Mouse (Mus musculus): ENCODE results near the gene Olfr710. TPM values are rescaled to one million over a fixed set of nuclear protein-coding genes. Genes with fewer than 3 reads are reported as not detected.
"Not testable (repeated sequence)": the region's sequence is repeated elsewhere in the genome, so short reads cannot be mapped to it uniquely, and the experiment has no call there.

Olfr710 gene
- not detected in 2 replicates for polyA plus RNA-seq (2015; fragmentation: Nextera tagmentation; extraction: Ambion mirVana)

DNA sequence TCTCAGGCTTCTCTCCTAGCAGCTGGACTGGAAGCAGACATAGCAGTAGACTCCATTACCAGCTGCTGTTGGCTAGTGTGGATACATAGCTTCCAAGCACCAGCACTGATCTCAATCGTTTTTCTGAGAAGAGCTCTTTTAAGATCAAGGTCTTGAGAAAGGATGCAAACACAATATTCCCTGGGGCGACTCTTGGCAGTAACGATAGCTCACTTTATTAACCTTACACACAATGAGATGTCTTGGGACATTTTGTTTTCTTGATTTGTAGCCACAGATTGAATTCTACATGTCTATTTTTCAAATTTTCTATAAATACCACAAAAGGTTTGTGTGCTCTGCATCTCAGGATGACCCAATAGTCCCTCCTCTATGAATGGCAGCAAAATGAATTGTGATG, at the start of gene Olfr710:
TSS of gene Olfr710 (minus strand) at position 101 of the 400 bp plus-strand sequence.
- Histone ChIP-seq H3K36me3 (ENCODE audit: control insufficient read depth, insufficient read depth) (no peaks in the 10 kb centered on the region), H3K27me3 (replicated peaks; ENCODE audit: control insufficient read depth, insufficient read depth, low read length) (no peaks in the 10 kb centered on the region), H3K4me2 (ENCODE audit: low read length) (no peak within 1 kb of the TSS), H3K9ac (replicated peaks; ENCODE audit: low read depth, low read length) (no peak within 1 kb of the TSS), H3K4me3 (replicated peaks; ENCODE audit: low read length) (no peak within 1 kb of the TSS), H3K9me3 (ENCODE audit: control insufficient read depth, low read length) (no peaks in the 10 kb centered on the region), H3K27ac (ENCODE audit: low read length) (no peak within 1 kb of the TSS), H3K4me1 (replicated peaks; ENCODE audit: control insufficient read depth, insufficient read depth, low read length) (no peaks in the 10 kb centered on the region)
- WGBS: 83% methylated on average over 3 of the region's 3 CpGs
- no peak for ATAC-seq

DNA sequence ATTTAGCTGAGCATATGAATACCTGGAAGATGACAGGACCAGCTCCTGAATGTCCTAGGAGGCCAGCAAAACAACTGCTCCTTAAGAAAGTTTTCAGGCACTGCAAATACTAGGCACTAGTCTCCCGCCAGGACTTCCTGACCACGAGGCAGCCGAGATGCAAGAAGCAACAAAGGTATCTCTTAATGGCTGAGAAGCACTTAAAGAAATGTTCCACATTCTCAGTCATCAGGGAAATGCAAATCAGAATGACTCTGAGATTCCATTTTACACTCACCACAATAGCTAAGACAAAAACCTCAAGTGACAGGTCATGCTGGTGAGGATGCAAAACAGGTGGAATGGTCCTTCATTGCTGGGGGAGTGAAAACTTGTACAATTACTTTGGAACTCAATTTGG, 37.1 kb upstream of the Olfr710 start:
- ATAC-seq: no peak
- Histone ChIP-seq H3K4me3 (replicated peaks; ENCODE audit: low read length) (no peak overlapping the region), H3K9ac (replicated peaks; ENCODE audit: low read depth, low read length) (no peak overlapping the region), H3K36me3 (ENCODE audit: control insufficient read depth, insufficient read depth) (no peaks in the 10 kb centered on the region), H3K4me1 (replicated peaks; ENCODE audit: control insufficient read depth, insufficient read depth, low read length) (no peaks in the 10 kb centered on the region), H3K27me3 (replicated peaks; ENCODE audit: control insufficient read depth, insufficient read depth, low read length) (no peaks in the 10 kb centered on the region), H3K9me3 (ENCODE audit: control insufficient read depth, low read length) (no peaks in the 10 kb centered on the region), H3K27ac (ENCODE audit: low read length) (no peak overlapping the region), H3K4me2 (ENCODE audit: low read length) (no peak overlapping the region)
- 84% methylated on average over 3 of the region's 3 CpGs for WGBS

DNA sequence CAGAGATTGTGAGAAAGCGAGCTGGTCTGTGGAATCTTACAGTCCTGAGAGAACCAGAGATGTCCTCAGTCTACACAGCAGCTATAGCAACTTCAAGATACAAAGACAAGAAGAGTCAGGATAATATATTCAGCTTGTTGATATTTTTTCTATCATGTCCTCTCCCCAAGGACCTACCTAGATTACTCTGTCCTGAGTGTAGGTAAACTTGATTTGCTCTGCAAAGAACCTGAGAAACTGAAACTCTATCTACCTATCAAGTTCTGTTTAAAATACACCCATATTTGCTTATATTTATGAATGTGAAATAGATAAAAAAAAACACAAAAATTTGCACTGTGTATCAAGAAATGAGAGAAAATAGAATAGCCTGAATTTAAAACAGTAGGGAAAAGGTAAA, 27.2 kb upstream of the Olfr710 start, which contains the start of gene Olfr711:
TSS of gene Olfr711 (minus strand) at position 101 of the 400 bp plus-strand sequence.
- no peaks in the 10 kb centered on the region for H3K36me3 ChIP-seq (ENCODE audit: control insufficient read depth, insufficient read depth)
- H3K4me2 ChIP-seq (ENCODE audit: low read length): no peak within 1 kb of the TSS
- ATAC-seq: no peak
- H3K27me3 ChIP-seq (replicated peaks; ENCODE audit: control insufficient read depth, insufficient read depth, low read length): no peaks in the 10 kb centered on the region
- no peak within 1 kb of the TSS for H3K4me3 ChIP-seq (replicated peaks; ENCODE audit: low read length)
- H3K27ac ChIP-seq (ENCODE audit: low read length): no peak within 1 kb of the TSS
- no peak within 1 kb of the TSS for H3K9ac ChIP-seq (replicated peaks; ENCODE audit: low read depth, low read length)
- WGBS: 68% methylated on average over 1 of the region's 1 CpGs
- H3K9me3 ChIP-seq (ENCODE audit: control insufficient read depth, low read length): no peaks in the 10 kb centered on the region
- H3K4me1 ChIP-seq (replicated peaks; ENCODE audit: control insufficient read depth, insufficient read depth, low read length): no peaks in the 10 kb centered on the region

DNA sequence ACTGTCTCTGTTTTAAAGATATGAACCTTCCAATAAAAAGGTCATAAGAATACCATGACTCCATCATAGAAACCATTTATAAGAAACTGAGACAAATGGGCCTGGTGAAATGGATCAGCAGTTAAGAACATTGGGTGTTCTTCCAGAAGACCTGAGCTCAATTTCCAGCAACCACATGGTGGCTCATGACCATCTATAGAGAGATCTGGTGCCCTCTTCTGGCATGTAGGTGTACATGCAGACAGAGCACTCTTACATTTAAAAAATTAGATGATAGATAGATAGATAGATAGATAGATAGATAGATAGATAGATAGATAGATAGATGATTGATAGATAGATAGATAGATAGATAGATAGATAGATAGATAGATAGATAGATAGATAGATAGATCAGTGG, 19.4 kb upstream of the Olfr710 start:
- H3K4me1 ChIP-seq (replicated peaks; ENCODE audit: control insufficient read depth, insufficient read depth, low read length); ATAC-seq; H3K9me3 ChIP-seq (ENCODE audit: control insufficient read depth, low read length); H3K36me3 ChIP-seq (ENCODE audit: control insufficient read depth, insufficient read depth); H3K9ac ChIP-seq (replicated peaks; ENCODE audit: low read depth, low read length); H3K27ac ChIP-seq (ENCODE audit: low read length); H3K27me3 ChIP-seq (replicated peaks; ENCODE audit: control insufficient read depth, insufficient read depth, low read length); H3K4me2 ChIP-seq (ENCODE audit: low read length); H3K4me3 ChIP-seq (replicated peaks; ENCODE audit: low read length): not testable (repeated sequence)

DNA sequence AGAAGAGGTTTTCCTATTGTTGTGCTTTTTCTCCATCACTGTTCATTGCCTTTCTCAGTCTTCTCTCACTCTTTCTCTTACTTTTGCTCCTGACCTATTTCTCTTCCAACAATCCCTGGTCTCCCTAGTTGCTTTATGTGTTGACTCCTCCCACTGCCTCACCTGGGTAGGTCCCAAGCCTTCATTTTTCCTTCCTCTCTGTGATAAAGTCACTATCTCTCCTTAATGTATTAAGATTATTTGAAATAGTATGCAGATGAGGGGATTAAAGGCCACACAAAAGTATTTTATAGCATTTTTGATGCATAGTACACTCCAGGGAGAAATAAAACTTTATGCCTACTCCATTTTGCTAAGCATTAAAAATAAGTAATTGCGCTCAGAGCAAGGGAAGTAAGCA, 15.7 kb upstream of the Olfr710 start, which contains the start of gene Olfr6:
TSS of gene Olfr6 (minus strand) at position 101 of the 400 bp plus-strand sequence.
- ATAC-seq: no peak

DNA sequence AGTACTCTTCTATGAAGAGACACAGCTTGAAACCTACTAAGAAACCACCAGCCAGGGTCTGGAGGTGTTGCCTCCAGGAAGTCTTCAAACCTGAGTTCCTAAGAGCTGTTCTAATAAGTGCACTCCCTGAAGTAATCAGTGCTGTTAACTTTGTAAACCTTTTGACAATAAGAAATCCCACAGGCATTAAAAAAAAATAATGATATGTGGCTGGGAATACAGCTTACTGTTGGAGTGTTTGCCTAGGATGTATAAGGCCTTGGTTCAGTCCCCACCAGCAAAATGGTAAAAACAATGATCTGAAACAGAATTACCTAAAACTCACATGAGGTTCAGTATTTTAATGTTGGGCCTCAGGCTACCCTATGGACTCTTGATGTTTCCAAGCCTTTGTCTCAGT, 16.0 kb downstream of the Olfr710 start, which contains the start of gene Olfr709-ps1:
TSS of gene Olfr709-ps1 (minus strand) at position 101 of the 400 bp plus-strand sequence.
- H3K4me2 ChIP-seq (ENCODE audit: low read length): no peak within 1 kb of the TSS
- H3K27ac ChIP-seq (ENCODE audit: low read length): no peak within 1 kb of the TSS
- no peak within 1 kb of the TSS for H3K9ac ChIP-seq (replicated peaks; ENCODE audit: low read depth, low read length)
- H3K27me3 ChIP-seq (replicated peaks; ENCODE audit: control insufficient read depth, insufficient read depth, low read length): no peaks in the 10 kb centered on the region
- H3K4me1 ChIP-seq (replicated peaks; ENCODE audit: control insufficient read depth, insufficient read depth, low read length): no peaks in the 10 kb centered on the region
- ATAC-seq: no peak
- no peak within 1 kb of the TSS for H3K4me3 ChIP-seq (replicated peaks; ENCODE audit: low read length)
- H3K36me3 ChIP-seq (ENCODE audit: control insufficient read depth, insufficient read depth): no peaks in the 10 kb centered on the region
- no peaks in the 10 kb centered on the region for H3K9me3 ChIP-seq (ENCODE audit: control insufficient read depth, low read length)

More for the DNA sequence above, 15.7 kb upstream of the Olfr710 start, which contains the start of gene Olfr6:
- no peak within 1 kb of the TSS for H3K9ac ChIP-seq (replicated peaks; ENCODE audit: low read depth, low read length)
- H3K4me1 ChIP-seq (replicated peaks; ENCODE audit: control insufficient read depth, insufficient read depth, low read length): no peaks in the 10 kb centered on the region
- no peaks in the 10 kb centered on the region for H3K36me3 ChIP-seq (ENCODE audit: control insufficient read depth, insufficient read depth)
- no peaks in the 10 kb centered on the region for H3K9me3 ChIP-seq (ENCODE audit: control insufficient read depth, low read length)
- WGBS: 89% methylated on average over 1 of the region's 1 CpGs
- no peak within 1 kb of the TSS for H3K4me3 ChIP-seq (replicated peaks; ENCODE audit: low read length)
- no peak within 1 kb of the TSS for H3K27ac ChIP-seq (ENCODE audit: low read length)
- H3K27me3 ChIP-seq (replicated peaks; ENCODE audit: control insufficient read depth, insufficient read depth, low read length): no peaks in the 10 kb centered on the region
- no peak within 1 kb of the TSS for H3K4me2 ChIP-seq (ENCODE audit: low read length)

DNA sequence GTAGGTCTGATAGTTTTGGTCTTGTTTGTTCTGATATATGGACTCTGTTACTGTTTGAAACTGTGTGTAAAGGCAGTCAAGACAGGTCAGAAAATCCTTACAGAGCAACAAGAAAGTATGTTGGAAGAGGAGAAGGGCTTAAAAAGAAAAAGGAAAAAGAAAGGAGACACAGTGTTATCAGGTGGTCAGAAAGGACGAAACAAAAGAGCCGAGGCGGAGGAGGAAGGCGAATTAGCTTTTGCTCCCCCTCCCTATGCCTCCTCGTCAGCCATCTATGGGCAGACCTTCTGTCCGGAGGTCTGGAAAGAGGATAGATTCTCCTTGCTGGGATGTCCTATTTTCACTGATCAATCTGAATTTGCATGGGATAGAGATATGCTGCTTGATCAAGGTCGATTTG, 27.2 kb downstream of the Olfr710 start:
- 76% methylated on average over 2 of the region's 7 CpGs for WGBS

DNA sequence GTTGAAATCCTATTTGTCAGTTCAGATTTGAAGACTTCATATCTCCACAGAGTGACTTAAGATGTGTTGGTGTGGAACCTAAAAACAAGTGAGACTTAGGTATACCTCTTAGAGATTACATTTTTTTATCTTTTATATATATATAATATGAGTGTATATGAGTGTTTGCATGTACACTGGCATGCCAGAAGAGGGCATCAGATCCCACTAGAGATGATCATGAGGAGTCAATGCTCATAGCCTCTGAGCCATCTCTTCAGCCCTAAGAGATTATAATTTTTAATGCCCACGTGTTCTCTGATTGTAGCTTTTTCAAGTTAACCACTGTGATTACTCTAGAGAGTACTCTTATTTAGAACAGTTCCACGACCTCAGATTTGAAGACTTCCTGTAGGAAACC, 40.4 kb downstream of the Olfr710 start, which contains the start of gene Olfr1532-ps1:
TSS of gene Olfr1532-ps1 (plus strand) at position 326 of the 400 bp plus-strand sequence.
- H3K9ac ChIP-seq (replicated peaks; ENCODE audit: low read depth, low read length): no peak within 1 kb of the TSS
- no peaks in the 10 kb centered on the region for H3K27me3 ChIP-seq (replicated peaks; ENCODE audit: control insufficient read depth, insufficient read depth, low read length)
- H3K4me1 ChIP-seq (replicated peaks; ENCODE audit: control insufficient read depth, insufficient read depth, low read length): no peaks in the 10 kb centered on the region
- H3K36me3 ChIP-seq (ENCODE audit: control insufficient read depth, insufficient read depth): no peaks in the 10 kb centered on the region
- no peak for ATAC-seq
- H3K4me2 ChIP-seq (ENCODE audit: low read length): no peak within 1 kb of the TSS
- H3K4me3 ChIP-seq (replicated peaks; ENCODE audit: low read length): no peak within 1 kb of the TSS
- no peaks in the 10 kb centered on the region for H3K9me3 ChIP-seq (ENCODE audit: control insufficient read depth, low read length)
- 73% methylated on average over 2 of the region's 2 CpGs for WGBS
- no peak within 1 kb of the TSS for H3K27ac ChIP-seq (ENCODE audit: low read length)

More for the DNA sequence above, 27.2 kb downstream of the Olfr710 start:
- H3K36me3 ChIP-seq (ENCODE audit: control insufficient read depth, insufficient read depth); H3K9me3 ChIP-seq (ENCODE audit: control insufficient read depth, low read length); H3K27ac ChIP-seq (ENCODE audit: low read length); H3K4me1 ChIP-seq (replicated peaks; ENCODE audit: control insufficient read depth, insufficient read depth, low read length); H3K4me3 ChIP-seq (replicated peaks; ENCODE audit: low read length); ATAC-seq; H3K27me3 ChIP-seq (replicated peaks; ENCODE audit: control insufficient read depth, insufficient read depth, low read length); H3K9ac ChIP-seq (replicated peaks; ENCODE audit: low read depth, low read length); H3K4me2 ChIP-seq (ENCODE audit: low read length): not testable (repeated sequence)

DNA sequence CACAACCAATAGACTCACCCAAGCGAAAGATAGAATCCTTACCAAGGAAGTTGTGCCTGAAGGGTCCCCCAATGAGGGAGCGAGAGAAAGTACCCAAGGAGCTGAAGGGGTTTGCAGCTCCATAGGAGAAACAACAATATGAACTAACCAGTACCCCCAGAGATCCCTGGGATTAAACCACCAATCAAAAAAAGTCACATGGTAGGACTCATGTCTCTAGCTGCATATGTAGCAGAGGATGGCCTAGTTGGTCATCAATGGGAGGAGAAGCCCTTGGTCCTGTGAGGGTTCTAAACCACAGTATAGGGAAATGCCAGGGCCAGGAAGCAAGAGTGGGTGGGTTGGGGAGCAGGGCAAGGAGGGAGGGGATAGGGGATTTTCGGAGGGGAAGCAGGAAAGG, 47.0 kb downstream of the Olfr710 start, which contains the start of gene Olfr707:
TSS of gene Olfr707 (minus strand) at position 101 of the 400 bp plus-strand sequence.
- H3K4me2 ChIP-seq (ENCODE audit: low read length); H3K27me3 ChIP-seq (replicated peaks; ENCODE audit: control insufficient read depth, insufficient read depth, low read length); H3K36me3 ChIP-seq (ENCODE audit: control insufficient read depth, insufficient read depth); H3K4me1 ChIP-seq (replicated peaks; ENCODE audit: control insufficient read depth, insufficient read depth, low read length); H3K27ac ChIP-seq (ENCODE audit: low read length); H3K4me3 ChIP-seq (replicated peaks; ENCODE audit: low read length); H3K9me3 ChIP-seq (ENCODE audit: control insufficient read depth, low read length); ATAC-seq; H3K9ac ChIP-seq (replicated peaks; ENCODE audit: low read depth, low read length): not testable (repeated sequence)
- 84% methylated on average over 3 of the region's 3 CpGs for WGBS

Measured in forebrain, embryonic 16.5 days (tissue).